Mouse (Mus musculus) adrenal gland, postnatal 36 days (tissue): ENCODE data around the gene Tmem132b. TPM values are rescaled to one million over a fixed set of nuclear protein-coding genes. Genes with fewer than 3 reads are reported as not detected.
"Not testable (repeated sequence)": the region's sequence is repeated elsewhere in the genome, so short reads cannot be mapped to it uniquely, and the experiment has no call there.

Source experiments
- DNase-seq, 2 experiments: peaks; one replicate each; pipeline ENCODE4 v3.0.0; 2021; ENCODE audit warnings: mixed read lengths in 1 of 2
- long read RNA-seq, 2 experiments: library from polyadenylated mRNA; stranded (forward); transcript quantifications; one replicate each; pipeline ENCODE4 v2.0.0; 2021; ENCODE audit warnings: borderline sequencing depth in 2 of 2
- total RNA-seq, 2 experiments: library from RNA; stranded (reverse); gene quantifications; 2 replicates each; pipeline ENCODE4 v1.2.3; 2021

The Tmem132b gene
- under 1 TPM; 0.76 to 0.95 TPM for total RNA-seq
- long read RNA-seq, experiment 1: 0 reads
- long read RNA-seq, experiment 2: 0 reads

GRCm38 (mm10) chr5:125531634-125532033 is at the start of gene Tmem132b:
TSS of gene Tmem132b (plus strand) at chr5:125531774.
- no peak for DNase-seq

DNA sequence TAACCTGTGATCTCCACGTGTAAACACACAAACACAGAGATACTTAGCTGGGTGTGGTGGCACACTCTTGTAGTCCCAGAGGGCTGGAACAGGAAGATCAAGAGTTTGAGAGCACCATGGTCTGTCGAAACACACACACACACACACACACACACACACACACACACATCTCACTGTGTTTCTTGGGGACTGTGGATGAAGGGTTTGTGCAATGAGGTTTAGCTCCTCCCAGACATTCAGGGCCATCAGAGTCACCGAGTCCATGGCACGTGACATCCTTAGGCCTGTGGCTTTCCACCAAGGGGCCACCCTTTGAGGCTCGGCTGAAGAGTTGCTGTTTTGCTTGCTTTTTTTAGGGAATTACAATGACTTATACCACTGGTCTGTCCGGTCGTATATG is 49.1 kb upstream of the Tmem132b start:
- DNase-seq: no peak

GRCm38 (mm10) chr5:125483712-125484611 is 47.6 kb upstream of the Tmem132b start:
- DNase-seq: no peak

GRCm38 (mm10) chr5:125485031-125485778 is 46.4 kb upstream of the Tmem132b start:
- DNase-seq: no peak

DNA sequence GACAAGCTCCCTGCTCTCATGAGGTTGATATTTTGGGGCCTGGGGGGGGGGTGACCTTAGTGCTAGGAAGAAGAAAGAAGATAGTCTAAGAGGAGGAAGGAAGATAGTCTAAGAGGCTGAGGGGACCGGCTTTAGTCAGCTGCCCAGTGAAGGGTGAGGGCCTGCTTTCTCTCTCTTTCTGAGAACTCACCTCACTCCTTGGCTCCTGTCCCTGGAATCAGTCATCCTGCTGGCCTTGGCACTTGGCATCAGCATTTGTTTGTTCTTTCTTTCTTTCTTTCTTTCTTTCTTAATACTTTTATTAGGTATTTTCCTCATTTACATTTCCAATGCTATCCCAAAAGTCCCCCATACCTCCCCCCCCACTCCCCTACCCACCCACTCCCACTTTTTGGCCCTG is 45.5 kb upstream of the Tmem132b start:
- peak; percentile 60 to 62 for DNase-seq

- no peak for DNase-seq
Observed at GRCm38 (mm10) chr5:125487375-125488115, 44.0 kb upstream of the Tmem132b start.

DNA sequence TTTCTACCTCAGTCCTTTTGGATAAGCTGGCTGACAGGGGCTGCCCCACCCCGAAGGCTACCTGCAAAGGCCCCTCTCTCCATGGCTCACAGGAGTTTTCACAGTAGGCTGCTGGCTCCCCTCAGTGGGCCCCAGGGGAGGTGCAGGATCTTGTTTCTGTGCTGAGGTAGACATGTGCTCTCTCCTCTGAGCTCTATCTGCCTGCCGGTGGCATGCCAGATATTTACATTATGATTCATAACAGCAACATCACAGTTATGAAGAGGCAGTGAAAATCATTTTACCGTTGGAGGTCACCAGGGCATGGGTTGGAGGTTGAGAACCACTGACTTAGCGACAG is 43.5 kb upstream of the Tmem132b start:
- peak in 1 of 2 experiments; percentile 39 for DNase-seq

GRCm38 (mm10) chr5:125488953-125489352 is 42.6 kb upstream of the Tmem132b start:
- DNase-seq: not testable (repeated sequence)

DNA sequence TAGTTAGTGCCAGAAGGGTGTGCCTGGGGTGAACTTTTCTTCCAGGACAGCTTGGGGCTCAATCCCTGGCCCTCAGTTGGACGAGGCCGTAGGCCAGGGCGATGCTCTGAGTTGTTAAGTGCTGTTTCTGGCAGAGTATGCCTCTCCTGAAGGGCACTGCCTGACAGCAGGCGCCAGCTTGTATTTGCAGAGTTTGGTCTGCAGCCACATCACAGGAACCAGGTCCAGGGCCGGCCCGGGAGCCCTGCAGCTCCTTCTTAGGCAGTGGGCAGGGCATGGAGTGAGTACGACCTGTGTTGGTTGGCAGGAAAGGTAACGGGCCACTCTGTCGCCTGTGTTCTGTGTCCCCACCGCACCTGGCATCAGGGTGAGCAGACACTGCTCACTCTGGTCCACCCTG is 40.5 kb upstream of the Tmem132b start:
- DNase-seq: peak in 1 of 2 experiments; percentile 40

GRCm38 (mm10) chr5:125492379-125493092 is 39.0 kb upstream of the Tmem132b start:
- no peak for DNase-seq

GRCm38 (mm10) chr5:125493093-125493423 is 38.5 kb upstream of the Tmem132b start:
- no peak for DNase-seq

DNA sequence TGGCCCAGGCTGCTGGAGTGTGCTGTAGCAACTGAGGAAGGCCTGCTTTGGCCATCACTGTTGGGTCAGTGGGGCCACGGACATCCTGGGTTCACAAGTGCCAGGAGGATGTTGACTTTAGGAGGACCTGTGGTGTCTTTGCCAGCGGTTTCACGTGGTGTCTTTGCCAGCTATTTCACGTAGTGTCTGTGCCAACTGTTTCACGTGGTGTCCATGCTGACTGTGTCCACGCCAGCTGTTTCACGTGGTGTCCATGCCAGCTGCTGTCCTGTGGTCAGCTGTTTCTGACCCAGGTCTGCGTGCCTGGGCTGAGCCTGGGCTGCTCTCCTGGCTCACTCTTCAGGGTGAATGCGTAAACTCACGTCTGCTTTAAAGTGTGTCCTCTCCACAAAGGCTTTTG is 35.9 kb upstream of the Tmem132b start:
- peak; percentile 56 to 61 for DNase-seq

DNA sequence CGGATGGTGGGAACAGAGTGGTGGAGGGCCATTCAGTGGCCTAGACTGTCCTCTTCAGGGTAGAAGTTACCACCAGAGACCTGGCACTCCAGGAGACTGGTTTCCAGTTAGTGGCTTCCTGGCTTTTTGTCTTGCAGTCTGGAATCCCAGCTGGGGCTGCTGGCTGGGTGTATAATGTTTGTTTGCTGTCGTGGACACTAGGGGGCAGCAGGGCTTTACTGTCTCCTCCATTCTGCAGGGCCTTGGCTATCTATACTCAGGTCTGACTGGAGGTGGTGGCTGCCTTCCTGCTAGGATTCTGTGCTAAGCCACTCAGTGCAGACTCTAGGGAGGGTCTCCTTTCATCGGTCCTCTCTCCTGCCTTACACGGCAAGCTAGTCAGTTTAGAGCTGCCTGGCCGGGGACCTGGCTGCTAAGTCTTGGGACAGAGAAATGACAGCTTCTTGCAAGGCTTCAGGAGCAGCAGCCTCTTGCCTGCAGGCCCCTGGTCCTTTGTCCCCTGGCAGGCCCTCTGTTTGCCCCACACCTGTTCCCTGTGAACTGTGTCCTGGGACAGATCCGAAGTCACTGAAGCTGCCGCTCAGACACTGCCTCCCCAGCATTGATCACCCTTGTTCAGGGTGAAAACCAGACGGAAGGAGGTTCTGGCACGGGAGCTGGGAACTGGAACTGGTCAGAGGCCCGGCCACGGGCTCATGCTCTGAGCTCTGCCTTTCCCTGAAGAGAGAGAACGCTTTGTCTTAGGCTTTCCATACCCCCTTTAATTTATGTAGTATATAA is 33.6 kb upstream of the Tmem132b start:
- peak; percentile 55 to 77 for DNase-seq

- DNase-seq: no peak
Observed at GRCm38 (mm10) chr5:125501505-125501904, 30.1 kb upstream of the Tmem132b start.

- no peak for DNase-seq
Observed at GRCm38 (mm10) chr5:125502186-125502585, 29.4 kb upstream of the Tmem132b start.

GRCm38 (mm10) chr5:125503628-125504027 is 27.9 kb upstream of the Tmem132b start:
- no peak for DNase-seq

DNA sequence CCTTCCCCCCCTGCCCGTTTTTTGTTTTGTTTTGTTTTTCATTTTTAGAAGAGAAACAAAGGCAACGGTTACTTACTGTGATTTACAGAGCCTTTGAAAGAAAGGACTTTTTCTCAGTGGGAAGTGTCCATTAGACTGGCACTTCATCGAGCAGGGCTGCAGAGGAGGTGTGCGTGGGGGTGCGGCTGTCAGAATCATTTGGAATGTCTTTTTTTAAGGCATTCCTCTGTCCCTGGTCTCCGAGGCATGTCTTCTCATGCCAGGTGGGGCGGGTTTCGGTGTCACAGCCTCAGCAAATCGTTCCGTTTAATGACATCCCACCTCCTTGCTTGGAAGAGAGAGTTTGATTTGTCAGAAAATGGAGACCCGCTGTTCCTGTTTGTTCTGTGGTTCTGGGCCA is 26.9 kb upstream of the Tmem132b start:
- no peak for DNase-seq

- DNase-seq: no peak
Observed at GRCm38 (mm10) chr5:125505968-125506367, 25.6 kb upstream of the Tmem132b start.

- DNase-seq: no peak
Observed at GRCm38 (mm10) chr5:125507582-125507981, 24.0 kb upstream of the Tmem132b start.

- DNase-seq: no peak
Observed at GRCm38 (mm10) chr5:125508006-125508405, 23.6 kb upstream of the Tmem132b start.

DNA sequence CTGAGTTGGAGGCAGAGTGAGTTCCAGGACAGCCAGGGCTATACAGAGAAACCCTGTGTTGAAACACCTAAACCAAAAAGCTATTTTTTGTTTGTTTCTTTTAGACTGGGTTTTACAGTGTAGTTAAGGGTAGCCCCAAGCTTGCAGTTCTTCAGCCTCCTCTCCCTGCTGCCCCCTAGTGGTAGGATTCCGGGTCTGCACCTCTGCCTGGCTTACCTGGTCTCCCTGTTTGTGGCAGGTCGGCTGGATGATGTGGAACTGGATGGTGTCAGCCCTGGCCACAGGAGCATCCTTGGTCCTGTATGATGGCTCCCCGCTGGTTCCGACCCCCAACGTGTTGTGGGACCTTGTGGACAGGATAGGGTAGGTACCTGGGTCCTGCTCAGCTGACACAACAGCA is 22.0 kb upstream of the Tmem132b start:
- DNase-seq: peak; percentile 45 to 70
